Mouse (Mus musculus) hematopoietic stem cell, adult 5-6 weeks (primary cell): ENCODE measurements around the gene Gucd1. TPM values are rescaled to one million over a fixed set of nuclear protein-coding genes. Genes with fewer than 3 reads are reported as not detected.
"Not testable (repeated sequence)": the region's sequence is repeated elsewhere in the genome, so short reads cannot be mapped to it uniquely, and the experiment has no call there.

ENCODE experiments used
- ATAC-seq, 2 experiments: fragments of 125-278 bp in 1 of 2; replicated peaks in 1 of 2; 2 replicates each; pipeline ENCODE4 v1.8.0; 2016 to 2017; ENCODE audit warnings: inconsistent platforms in 2 of 2, mild to moderate bottlenecking in 2 of 2, moderate number of reproducible peaks in 2 of 2, low read depth in 1 of 2, moderate TSS enrichment in 1 of 2; ENCODE audit not compliant: low FRiP score in 2 of 2, poor library complexity in 2 of 2, severe bottlenecking in 2 of 2, insufficient read depth in 1 of 2, low TSS enrichment in 1 of 2
- total RNA-seq: library from RNA; stranded (forward); fragments of 172-1452, 232-1000 nt; gene quantifications from 2 replicates; pipeline ENCODE4 v1.2.3, GENCODE M21; 2017

Gucd1 gene
- total RNA-seq, 1 experiment from 2014 or later = 16.7 TPM

DNA sequence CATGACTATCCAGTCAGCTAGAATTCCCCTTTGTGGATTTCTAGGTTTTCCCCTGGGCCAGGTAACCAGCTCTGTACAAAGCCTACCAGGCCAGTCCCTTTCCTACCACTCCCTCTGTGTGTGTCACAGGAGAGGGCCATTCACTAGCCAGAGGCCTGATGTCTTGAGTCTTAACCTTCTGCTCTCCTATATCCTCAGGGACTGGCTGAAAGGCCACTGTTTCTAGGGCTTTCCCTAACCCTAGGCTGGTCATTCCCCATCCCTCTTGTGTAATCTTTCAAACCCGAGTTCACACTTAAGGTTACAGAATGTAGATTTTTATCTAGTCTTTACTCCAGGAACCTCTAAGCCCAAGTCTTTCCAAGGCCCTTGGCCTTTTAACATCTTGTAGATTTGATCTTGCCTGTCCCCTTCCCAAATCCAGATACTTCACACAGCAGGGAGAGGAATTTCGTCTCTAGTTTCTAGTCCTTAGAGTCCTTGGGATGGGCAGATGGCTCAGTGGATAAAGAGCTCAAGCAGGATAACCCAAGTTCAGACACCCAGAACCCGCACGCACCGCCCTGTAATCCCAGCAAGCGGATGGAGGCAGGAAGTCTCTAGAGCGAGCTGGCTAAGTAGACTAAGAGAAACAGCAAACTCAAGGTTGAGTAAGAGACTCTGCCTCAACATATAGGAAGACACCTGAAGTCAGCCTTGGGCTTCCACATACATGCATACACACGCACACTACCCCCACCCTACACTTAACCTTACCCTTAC is 4.3 kb downstream of the Gucd1 start:
- ATAC-seq = no peak

DNA sequence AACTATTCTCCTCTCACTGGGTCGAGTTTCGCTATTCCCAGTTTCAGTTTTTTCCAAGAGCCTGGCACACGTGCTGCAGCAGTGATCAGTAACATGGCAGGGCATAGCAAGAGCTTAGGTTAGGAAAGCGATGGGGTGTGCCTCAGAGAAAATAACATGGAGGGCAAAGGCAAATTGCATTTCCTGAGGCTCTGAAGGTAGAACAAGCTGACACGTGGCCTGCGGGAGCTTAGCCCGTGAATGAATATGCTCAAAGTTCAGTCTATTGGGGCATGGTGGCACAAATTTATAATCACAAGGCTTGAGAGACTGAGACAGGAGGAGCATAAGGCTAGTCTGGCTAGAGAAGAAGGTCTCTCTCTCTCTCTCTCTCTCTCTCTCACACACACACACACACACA is 5.0 kb downstream of the Gucd1 start:
- no peak for ATAC-seq

DNA sequence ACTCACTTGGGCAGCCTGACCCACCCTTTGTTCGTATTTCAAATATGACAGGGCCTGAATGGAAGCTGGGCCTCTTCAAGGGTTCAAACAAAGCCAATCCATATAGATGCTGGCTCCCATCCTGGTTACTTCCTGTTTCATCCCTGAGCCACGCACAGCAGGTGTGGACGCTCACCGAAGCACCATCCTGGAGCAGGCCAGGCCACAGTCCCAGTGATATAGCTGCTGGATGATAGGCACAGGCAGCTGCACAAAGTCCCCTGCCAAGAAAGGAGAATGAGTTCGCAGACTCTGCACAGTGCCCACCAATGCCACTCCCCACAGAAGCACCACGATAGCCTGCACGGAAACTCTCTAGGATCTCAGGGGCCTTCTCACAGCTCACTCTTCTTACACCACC is 5.9 kb downstream of the Gucd1 start:
- ATAC-seq = no peak

DNA sequence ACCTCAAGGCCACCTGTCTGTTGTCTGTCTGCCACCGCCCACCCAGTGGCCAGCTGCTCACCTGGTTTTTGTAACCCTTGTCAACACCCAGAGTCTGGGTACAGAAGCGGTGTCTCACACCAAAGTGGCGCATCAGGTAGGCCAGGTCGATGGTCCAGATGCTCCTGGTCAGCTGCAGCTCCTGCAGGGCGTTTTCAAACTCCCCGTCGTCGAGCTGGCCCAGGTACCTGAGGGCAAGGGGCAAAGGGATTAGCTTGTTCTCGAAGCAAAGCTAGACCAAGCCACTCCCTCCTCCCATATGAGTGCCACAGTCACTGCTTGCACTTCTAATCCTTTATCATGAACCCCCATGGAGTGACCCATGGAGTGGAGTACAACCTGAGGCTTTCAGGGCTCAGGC is 6.7 kb downstream of the Gucd1 start:
- no peak for ATAC-seq

DNA sequence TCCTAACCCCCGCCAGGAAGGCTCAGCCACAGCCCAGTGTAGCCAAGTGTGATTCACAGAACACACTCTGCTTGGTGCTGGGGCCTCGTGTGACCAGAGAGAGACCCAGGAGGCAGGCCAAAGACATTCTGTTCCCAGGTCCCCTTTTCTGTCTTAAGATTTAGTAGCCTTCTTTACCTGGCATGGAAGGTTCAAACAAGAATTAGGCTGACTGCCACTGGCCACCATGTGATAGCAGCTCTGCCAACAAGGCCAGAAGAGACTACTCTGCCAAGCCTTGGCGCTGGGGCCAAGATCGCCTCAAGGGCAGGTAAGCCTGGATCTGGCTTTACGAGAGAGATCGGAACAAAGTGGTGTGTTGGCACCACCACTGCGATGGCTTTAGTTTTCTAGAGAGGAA is 7.3 kb downstream of the Gucd1 start:
- ATAC-seq = no peak

DNA sequence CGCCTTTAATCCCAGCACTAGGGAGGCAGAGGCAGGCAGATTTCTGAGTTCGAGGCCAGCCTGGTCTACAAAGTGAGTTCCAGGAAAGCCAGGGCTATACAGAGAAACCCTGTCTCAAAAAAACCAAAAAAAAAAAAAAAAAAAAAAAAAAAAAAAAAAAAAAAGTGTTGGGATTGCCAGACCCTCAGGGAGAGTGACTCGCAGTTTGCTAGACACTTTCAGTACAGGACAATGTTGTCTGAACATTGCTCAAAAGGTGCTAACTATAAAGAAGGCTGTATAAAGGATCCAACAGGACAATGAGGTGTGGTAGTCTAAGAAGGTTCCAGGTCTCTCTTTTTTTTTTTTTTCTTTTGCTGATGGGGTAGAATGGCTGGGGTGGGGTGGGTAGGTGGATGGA is 11.8 kb downstream of the Gucd1 start:
- not testable (repeated sequence) for ATAC-seq

DNA sequence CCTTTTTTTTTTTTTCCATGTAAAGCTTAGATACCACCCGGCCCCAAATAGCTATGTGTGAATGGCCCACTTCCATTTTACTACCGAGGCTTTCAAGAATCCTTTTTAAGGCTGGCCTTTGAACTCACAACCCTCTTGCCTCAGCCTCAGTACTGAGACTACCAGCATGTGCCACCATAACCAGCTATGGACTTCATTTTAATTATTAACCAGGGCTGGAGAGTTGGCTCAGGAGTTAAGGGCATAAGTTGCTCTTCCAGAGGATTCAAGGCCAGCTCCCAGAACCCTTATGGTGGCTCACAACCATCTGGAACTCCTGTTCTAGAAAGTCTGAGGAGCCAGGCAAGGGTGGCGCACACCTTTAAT is 12.7 kb downstream of the Gucd1 start:
- no peak for ATAC-seq

DNA sequence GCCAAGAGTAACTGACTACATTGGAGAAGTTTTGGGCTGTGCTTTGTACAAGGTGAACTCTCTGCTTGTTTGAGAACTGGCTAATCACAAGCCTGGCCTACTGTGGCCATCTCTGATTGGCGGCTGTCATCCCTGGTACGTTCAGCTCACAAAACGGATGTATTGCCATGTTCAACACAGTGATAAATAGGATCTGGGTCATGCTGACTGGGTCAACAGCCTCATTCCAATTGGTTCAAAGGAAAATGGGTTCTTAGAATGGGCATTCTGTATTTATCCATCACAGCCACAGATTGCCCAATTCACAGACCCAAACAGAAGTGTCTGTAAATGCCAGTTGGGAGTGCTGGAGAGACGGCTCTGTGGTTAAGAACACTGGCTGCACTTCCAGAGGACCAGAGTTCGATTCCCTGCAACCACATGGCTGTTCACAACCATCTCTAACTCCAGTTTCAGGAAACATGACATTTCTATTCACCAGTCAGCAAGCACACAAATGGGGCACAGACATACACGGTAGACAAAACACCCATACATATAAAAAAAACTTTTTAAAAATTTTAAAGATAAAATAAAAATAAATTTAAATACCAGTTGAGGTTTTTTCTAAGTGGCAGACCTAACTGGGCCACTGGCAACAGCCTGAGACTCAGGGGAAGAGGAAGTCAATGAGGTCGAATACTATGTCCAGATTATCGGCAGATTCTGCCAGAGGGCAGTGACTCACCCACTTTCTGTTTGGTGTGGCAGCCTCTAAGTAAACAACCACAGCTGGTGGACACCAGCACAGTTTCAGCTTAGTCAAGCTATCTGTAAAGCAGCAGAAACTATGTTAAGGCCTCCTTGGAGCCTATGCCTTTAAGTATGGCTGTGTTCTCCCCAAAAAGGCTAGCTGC is 13.3 kb downstream of the Gucd1 start:
- ATAC-seq = peak; percentile 72; a peak in 3 of 4 replicates

DNA sequence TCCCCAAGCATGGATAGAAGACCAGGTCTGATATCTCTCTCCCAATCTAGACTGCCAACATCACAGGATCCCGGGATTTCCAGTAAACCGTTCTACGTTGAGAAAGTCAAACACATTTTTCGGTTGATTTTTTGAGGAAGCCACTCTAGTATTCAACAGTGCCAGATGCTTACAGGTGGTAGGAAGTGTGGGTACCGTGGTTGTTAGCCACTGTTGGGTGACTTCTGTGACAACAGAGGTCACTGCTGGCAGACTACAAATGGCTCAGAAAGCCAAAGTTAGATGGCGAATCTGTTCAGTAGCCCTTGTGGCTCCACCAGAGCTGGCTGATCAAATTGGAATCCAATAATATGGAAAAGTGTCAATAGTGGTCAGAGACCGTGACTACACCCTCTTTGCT is 14.1 kb downstream of the Gucd1 start:
- ATAC-seq = peak; percentile 54 to 62; a peak in 3 of 4 replicates

DNA sequence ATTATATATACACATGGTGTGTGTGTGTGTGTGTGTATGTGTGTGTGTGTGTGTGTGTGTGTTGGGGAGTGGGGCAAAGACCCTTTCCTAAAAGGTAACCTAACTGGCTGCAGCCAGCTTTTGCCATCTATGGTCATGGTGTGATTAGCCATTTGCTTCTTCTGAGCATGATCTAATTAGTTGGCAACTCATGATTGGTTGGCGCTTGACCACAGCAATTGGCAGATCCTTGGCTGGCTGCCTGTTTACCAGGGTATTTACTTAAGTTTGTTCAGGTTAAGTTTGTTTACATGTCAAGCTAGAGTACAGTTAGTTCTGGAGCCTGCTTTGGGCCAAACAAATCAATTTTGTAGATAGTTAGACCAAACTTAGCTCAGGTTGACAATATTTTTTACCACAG is 16.1 kb downstream of the Gucd1 start:
- no peak for ATAC-seq

DNA sequence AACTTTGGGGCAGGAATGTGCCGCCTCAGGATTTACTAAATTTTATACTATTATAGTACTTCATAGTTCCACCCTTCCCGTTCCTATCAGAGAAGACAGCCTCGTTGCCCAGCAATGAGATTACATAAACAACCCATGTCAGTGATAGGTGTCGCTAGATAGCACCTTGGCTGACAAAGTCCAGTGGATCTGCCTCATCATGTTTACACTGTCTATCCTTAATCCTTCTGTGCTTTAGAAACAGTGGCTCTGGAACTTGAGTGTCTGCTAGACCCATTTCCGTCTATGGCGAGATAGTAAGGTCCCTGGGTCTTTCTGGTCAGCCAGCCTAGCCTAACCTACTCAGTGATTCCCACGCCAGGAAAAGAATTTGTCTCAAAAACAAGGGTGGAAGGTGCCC is 17.4 kb downstream of the Gucd1 start:
- no peak for ATAC-seq

DNA sequence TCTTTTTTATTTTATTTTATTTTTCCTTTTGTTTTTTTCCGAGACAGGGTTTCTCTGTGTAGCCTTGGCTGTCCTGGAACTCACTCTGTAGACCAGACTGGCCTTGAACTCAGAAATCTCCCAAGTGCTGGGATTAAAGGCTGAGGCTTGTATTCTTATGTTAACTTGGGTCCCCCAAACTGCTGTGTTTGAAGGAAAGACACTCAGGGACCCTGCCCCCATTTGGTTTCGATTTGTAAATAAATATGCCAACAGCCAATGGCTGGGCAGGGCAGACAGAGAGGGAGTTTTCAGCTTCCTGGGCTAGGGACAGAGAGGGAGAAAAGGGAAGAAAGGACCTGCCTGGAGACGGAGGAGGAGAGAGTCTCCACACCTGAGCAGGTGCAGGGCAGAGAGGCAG is 18.0 kb downstream of the Gucd1 start:
- no peak for ATAC-seq

DNA sequence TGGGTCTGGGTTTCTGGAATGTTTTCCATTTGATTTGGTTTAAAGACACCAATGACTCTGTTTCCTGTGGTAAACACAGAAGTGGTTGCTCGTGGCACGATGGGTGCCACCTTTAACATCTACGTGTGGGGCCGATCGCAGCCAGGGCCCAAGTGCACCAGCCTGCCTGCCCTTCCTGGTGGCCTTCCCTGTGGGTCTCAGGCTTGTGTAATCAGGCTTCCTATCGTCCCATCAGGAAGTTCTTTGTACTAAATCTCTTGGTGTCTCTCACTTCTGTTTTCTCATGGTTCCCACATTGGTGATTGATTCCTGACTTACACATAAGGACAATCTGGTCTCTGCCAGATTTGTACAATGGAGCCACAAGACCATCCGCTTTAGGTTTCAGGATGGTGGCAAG is 18.6 kb downstream of the Gucd1 start:
- not testable (repeated sequence) for ATAC-seq

DNA sequence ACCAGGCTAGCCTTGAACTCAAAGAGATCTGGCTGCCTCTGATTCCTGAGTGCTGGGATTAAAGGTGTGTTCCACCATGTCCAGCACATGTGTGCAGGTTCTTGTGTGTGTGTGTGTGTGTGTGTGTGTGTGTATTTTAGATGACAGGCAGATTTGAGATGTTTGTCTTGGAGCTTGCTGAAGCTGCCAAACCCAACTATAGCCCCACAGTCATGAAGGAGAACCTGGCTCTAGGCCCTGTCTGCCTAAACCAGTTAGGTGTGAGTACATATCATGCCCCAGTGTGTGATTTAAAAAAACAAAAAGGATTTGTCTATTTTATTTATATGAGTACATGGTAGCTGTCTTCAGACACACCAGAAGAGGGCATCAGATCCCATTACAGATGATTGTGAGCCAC is 21.9 kb downstream of the Gucd1 start:
- no peak for ATAC-seq

DNA sequence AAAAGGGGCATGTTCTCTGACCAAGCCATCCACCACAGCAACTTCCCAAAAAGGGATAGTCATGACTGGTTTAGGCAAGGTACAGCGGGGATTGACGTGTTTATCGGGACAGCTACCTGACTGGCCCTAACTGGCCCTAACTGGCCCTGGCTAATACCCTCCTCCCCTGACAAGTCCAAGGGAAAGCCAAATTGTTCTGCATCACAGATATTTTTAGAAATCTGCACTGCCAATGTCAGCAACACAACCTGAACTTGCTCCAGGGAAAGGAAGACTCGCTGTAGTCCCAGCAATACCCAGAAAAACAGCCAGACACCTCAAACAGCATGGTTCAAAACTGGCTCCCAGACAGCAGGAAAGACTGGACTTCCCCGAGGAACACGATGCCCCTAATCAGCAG is 22.5 kb downstream of the Gucd1 start:
- ATAC-seq = no peak

DNA sequence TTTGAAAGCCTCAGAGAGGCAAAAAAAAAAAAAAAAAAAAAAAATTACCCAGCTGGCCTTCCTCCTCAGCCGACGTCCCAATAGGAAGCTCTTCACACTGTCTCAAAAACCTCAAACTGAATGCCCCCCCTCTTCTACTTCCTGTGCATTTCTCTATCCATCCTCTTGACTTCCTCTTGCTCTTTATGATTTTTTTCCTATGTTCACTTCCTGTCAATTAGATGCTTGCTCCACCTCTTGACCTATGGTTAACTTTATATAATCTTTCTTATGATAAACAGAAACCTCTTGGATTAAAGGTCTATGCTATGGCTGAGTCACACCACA is 25.9 kb downstream of the Gucd1 start:
- ATAC-seq = peak; percentile 40 to 61; a peak in 3 of 4 replicates

DNA sequence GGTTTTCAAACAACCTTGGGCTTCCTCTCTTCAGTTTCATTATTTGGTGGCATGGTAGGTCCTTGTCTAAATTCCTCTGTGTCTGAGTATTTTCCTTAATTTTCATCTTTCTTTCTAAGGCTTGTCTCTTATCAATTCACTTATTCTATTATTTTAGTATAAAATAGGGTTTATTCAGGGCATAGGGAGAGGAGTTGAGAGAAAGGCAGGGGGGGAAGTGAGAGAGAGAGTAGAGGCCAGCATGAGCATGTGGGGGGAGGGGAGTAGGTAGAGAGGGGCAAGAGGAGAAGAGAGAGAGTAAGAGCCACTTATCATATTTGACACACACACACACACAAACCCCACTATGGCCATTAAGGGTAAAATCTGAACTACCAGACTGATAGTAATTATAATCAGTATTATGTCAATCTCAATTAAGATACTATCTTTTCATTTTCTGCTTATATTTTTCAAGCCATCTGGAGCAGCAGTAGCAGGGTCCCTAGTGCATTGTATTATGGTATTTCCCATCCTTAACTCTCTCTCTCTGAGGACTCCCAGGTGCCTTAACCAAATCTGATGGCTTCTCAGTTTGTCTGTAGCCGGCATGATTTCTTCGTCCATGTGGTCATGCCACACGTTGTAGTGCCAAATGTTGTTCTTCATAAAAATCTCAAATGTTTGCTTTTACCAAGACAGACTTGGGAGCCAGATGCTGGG is 26.4 kb downstream of the Gucd1 start:
- no peak for ATAC-seq

DNA sequence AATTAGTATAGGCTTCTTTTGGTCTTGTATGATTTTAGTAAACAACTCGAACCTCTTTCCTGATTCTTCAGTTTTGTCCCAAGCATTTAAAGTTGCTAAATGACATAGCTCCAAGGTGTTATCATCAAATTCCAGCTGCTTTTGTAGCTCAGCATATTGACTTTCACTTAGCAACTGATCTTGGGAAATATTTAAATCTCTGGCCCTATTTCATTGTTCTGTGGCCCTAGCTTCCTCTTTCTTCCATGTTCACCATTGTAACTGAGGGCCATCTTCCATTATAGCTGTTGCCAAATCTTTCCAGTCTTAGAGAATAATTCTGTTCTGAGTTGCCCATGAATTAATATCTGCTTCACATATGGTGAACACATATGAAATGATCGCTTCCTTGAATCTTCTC is 27.0 kb downstream of the Gucd1 start:
- ATAC-seq = no peak; a peak in 1 of 4 replicates
